Mouse (Mus musculus) testis, adult 2 months (tissue): ENCODE measurements around the gene Map3k10.

Experiments
- CTCF ChIP-seq: fragments of 200-500 bp; IDR thresholded peaks from 2 replicates; pipeline ENCODE4 v1.5.1; 2012; ENCODE audit warnings: low read depth, mild to moderate bottlenecking, inconsistent platforms, low read length, moderate library complexity; ENCODE audit not compliant: control insufficient read depth, insufficient read depth, insufficient replicate concordance
- POLR2A ChIP-seq: fragments of 200-500 bp; IDR thresholded peaks from 2 replicates; pipeline ENCODE4 v1.6.1; 2012; ENCODE audit warnings: low read depth, mild to moderate bottlenecking, inconsistent platforms, low read length, moderate library complexity; ENCODE audit not compliant: control insufficient read depth

DNA sequence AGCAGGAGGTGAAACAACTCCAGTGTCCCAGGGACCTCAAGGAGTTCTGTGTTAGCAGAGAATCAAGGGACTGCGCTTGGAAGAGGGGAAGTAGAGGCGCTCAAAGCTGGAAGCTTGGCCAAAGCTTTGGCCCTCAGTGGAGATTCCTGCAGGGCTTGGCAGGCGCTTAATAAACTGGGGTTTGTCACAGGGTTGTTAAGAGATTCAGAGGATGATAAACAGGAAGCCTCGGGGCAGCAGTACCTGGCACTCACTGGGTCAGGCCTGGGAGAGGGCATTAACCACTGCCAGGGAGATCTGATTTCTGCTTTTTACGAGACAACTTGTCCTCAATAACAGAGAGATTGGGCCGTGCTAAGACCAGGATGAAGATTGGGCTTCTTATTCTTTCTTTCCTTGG lies 53.4 kb downstream of the Map3k10 start:
- TF ChIP-seq POLR2A: no peak
- no peak for TF ChIP-seq CTCF
